Mouse (Mus musculus): Measurements from ENCODE around the gene Actn1. TPM values are rescaled to one million over a fixed set of nuclear protein-coding genes. Genes with fewer than 3 reads are reported as not detected.

Gene Actn1
- total and polyA plus RNA-seq, 3 experiments, result 2.7 to 13.2 (median 5.5) TPM

GRCm38 (mm10) chr12:80124211-80124610 lies 136.0 kb downstream of the Actn1 start:
- TF ChIP-seq RAD21 (IDR thresholded peaks at IDR 0.05; ENCODE audit: low read depth, low read length) (no peak), JUND (conservative IDR thresholded peaks at IDR 0.05; ENCODE audit: low read depth, low read length) (no peak), ETS1 (conservative IDR thresholded peaks at IDR 0.05; ENCODE audit: low read depth, low read length) (no peak), TCF12 (IDR thresholded peaks at IDR 0.05; ENCODE audit: low read depth, low read length) (no peak), CTCF (conservative IDR thresholded peaks at IDR 0.05 in 1 of 2, IDR thresholded peaks at IDR 0.05 in 1 of 2; ENCODE audit: low read depth in 2 of 2, low read length in 2 of 2) (no peak), UBTF (IDR thresholded peaks at IDR 0.05; ENCODE audit: low read depth, low read length) (no peak), NRF1 (IDR thresholded peaks at IDR 0.05; ENCODE audit: low read depth, low read length) (no peak), USF1 (IDR thresholded peaks at IDR 0.05; ENCODE audit: low read depth, low read length) (no peak), CHD2 (IDR thresholded peaks at IDR 0.05; ENCODE audit: low read length) (no peak), USF2 (conservative IDR thresholded peaks at IDR 0.05; ENCODE audit: low read depth, low read length) (no peak), POLR2AphosphoS2 (IDR thresholded peaks at IDR 0.05; ENCODE audit: low read depth, low read length) (no peak), SMC3 (IDR thresholded peaks at IDR 0.05; ENCODE audit: low read depth, low read length) (no peak), MXI1 (IDR thresholded peaks at IDR 0.05; ENCODE audit: low read depth, low read length) (no peak), ZMIZ1 (IDR thresholded peaks at IDR 0.05; ENCODE audit: low read depth, low read length) (no peak), JUN (IDR thresholded peaks at IDR 0.05; ENCODE audit: insufficient read depth, low read depth, low read length) (no peak)
- dilution Hi-C loops (cut with MboI; ENCODE audit: extremely low pct_ligation_motif_present, extremely low pct_unique_long_range_greater_than_20kb, low sequenced_read_pairs), result no loop called here
- Histone ChIP-seq H3K36me3 (replicated peaks in 1 of 2; ENCODE audit: control insufficient read depth in 1 of 2, insufficient read depth in 1 of 2, low read length in 1 of 2) (peaks cover 44 to 82% of the 10 kb centered on the region in 2 experiments), H3K9ac (ENCODE audit: insufficient read depth, low read depth) (no peak overlapping the region), H3K27ac (ENCODE audit: insufficient read depth, low read depth) (no peak overlapping the region), H3K4me1 (ENCODE audit: control insufficient read depth in 1 of 2, insufficient read depth in 2 of 2) (peaks cover 9 to 66% of the 10 kb centered on the region in 2 experiments), H3K9me3 (replicated peaks; ENCODE audit: low read length) (peaks cover 11% of the 10 kb centered on the region), H3K4me3 (replicated peaks in 1 of 3; ENCODE audit: low read depth in 2 of 3, low read length in 2 of 3, poor library complexity in 1 of 3) (no peak overlapping the region), H3K27me3 (replicated peaks) (no peaks in the 10 kb centered on the region), H3K4me2 (ENCODE audit: insufficient read depth, low read depth, poor library complexity, severe bottlenecking) (no peak overlapping the region), H3K79me2 (replicated peaks; ENCODE audit: control insufficient read depth, extremely low read depth, insufficient read depth, poor library complexity, severe bottlenecking) (peaks cover 17% of the 10 kb centered on the region)
- in situ Hi-C loops (cut with MboI; ENCODE audit: low pct_ligation_motif_present, low pct_unique_long_range_greater_than_20kb, low sequenced_read_pairs), result loop anchor here (25.0 kb wide), 1 partner anchor 287 kb away; no protein-coding TSS in a partner anchor
- DNase-seq (ENCODE audit: extremely low read depth), result no peak

DNA sequence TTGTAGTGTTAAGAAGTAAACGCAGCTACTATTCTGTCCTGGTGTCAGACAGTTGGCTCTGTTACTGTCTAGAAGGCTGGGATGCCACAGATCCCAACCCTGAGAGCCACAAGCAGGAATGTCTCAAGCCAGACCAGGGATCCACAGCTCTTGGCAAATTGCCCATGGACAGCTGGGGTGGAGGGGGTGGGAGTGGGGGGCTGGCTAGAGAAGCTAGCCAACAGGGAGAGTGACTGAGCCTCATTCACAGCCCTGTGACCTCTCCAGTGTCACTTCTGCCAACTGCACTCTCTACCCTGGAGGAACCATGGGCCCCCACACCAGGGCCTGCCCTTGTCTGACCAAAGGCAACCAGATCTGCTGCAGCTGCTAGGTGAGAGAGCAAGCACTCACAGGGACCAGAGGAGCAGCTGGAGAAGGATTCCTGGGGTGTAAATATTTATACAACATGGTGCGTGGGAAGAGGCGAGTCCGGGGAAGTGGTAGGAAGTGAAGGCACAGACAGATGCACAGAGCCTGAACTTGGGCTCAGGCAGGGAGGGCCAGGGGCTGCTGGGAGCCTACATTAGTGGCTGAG lies 136.9 kb downstream of the Actn1 start:
- Histone ChIP-seq H3K27me3 (replicated peaks) (no peaks in the 10 kb centered on the region), H3K4me2 (ENCODE audit: insufficient read depth, low read depth, poor library complexity, severe bottlenecking) (no peak overlapping the region), H3K4me3 (replicated peaks in 1 of 3; ENCODE audit: low read depth in 2 of 3, low read length in 2 of 3, poor library complexity in 1 of 3) (no peak overlapping the region), H3K27ac (ENCODE audit: insufficient read depth, low read depth) (no peak overlapping the region), H3K79me2 (replicated peaks; ENCODE audit: control insufficient read depth, extremely low read depth, insufficient read depth, poor library complexity, severe bottlenecking) (peaks cover 17% of the 10 kb centered on the region), H3K4me1 (ENCODE audit: control insufficient read depth in 1 of 2, insufficient read depth in 2 of 2) (peaks cover 9 to 68% of the 10 kb centered on the region in 2 experiments), H3K9ac (ENCODE audit: insufficient read depth, low read depth) (no peak overlapping the region), H3K36me3 (replicated peaks in 1 of 2; ENCODE audit: control insufficient read depth in 1 of 2, insufficient read depth in 1 of 2, low read length in 1 of 2) (peaks cover 44 to 83% of the 10 kb centered on the region in 2 experiments), H3K9me3 (replicated peaks; ENCODE audit: low read length) (peaks cover 11% of the 10 kb centered on the region)
- DNase-seq (ENCODE audit: extremely low read depth), result no peak
- dilution Hi-C loops (cut with MboI; ENCODE audit: extremely low pct_ligation_motif_present, extremely low pct_unique_long_range_greater_than_20kb, low sequenced_read_pairs) (no loop called here), in situ Hi-C loops (cut with MboI; ENCODE audit: low pct_ligation_motif_present, low pct_unique_long_range_greater_than_20kb, low sequenced_read_pairs) (loop anchor here (25.0 kb wide), 1 partner anchor 286 kb away; no protein-coding TSS in a partner anchor)
- TF ChIP-seq NELFE (IDR thresholded peaks at IDR 0.05; ENCODE audit: low read depth, low read length) (no peak), SMC3 (IDR thresholded peaks at IDR 0.05; ENCODE audit: low read depth, low read length) (no peak), RCOR1 (conservative IDR thresholded peaks at IDR 0.05; ENCODE audit: low read depth, low read length) (no peak), EP300 (IDR thresholded peaks at IDR 0.05; ENCODE audit: low read length) (no peak), JUND (conservative IDR thresholded peaks at IDR 0.05; ENCODE audit: low read depth, low read length) (no peak), NRF1 (IDR thresholded peaks at IDR 0.05; ENCODE audit: low read depth, low read length) (no peak), BHLHE40 (IDR thresholded peaks at IDR 0.05; ENCODE audit: low read depth, low read length) (no peak), MAZ (IDR thresholded peaks at IDR 0.05; ENCODE audit: low read depth, low read length) (no peak)
